Mouse (Mus musculus): ENCODE data around the gene Pck1.

DNA sequence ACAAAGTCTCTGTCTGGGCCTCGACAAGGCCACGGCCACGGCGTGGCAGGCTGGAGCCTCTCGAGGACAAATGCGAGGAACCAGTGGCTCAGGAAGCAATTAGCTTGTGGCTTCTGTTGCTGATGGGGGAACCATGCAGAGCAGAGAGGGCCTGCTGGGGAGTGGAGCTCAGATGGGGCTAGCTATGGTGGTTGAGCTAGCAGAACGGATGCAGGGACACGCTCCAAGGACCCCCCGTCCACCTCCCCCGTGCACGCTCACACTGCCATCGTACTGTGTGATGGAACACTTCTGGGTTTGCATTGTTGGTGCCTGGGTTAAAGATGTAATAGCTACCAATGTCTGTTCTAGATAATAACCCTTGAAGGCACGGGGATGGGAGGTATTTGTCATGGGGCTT is 20.6 kb upstream of the Pck1 start:
- TF ChIP-seq CTCF (IDR thresholded peaks at IDR 0.05; ENCODE audit: extremely low read depth, insufficient read depth, low read length) (no peak), POLR2A (IDR thresholded peaks at IDR 0.05; ENCODE audit: extremely low read depth, insufficient read depth, low read length) (no peak)

All from cortical plate, adult 2 months (tissue).